Mouse (Mus musculus) embryonic fibroblast, embryonic 13.5 days (primary cell): ENCODE measurements around the gene 4930455H04Rik.

ENCODE experiments used
- CTCF ChIP-seq: IDR thresholded peaks from 2 replicates; pipeline ENCODE4 v1.5.1; 2011; ENCODE audit warnings: mild to moderate bottlenecking, control low read depth, low read length, moderate library complexity, borderline replicate concordance; ENCODE audit not compliant: insufficient read depth
- POLR2A ChIP-seq: IDR thresholded peaks from 2 replicates; pipeline ENCODE4 v1.6.1; 2011; ENCODE audit warnings: low read depth, mild to moderate bottlenecking, control low read depth, low read length, moderate library complexity

GRCm38 (mm10) chr3:116993011-116993410, 24.9 kb downstream of the 4930455H04Rik start:
- TF ChIP-seq CTCF = no peak
- TF ChIP-seq POLR2A = no peak
